Mouse (Mus musculus) lung, embryonic 16.5 days (tissue): ENCODE results near the gene Rictor. TPM values are rescaled to one million over a fixed set of nuclear protein-coding genes. Genes with fewer than 3 reads are reported as not detected.
A peak's percentile ranks its signal among the peaks of the same experiment; 100 is the strongest.
"Not testable (repeated sequence)": the region's sequence is repeated elsewhere in the genome, so short reads cannot be mapped to it uniquely, and the experiment has no call there.

Experiments
- ATAC-seq: fragments of 200-750 bp; cut with Nextera tagmentation; 2 replicates; pipeline ENCODE4 v1.8.0; 2017; ENCODE audit warnings: low read depth, mild to moderate bottlenecking, moderate library complexity
- H3K27ac ChIP-seq: fragments of 300-500 bp; sonication (generic); 2 replicates; pipeline ENCODE4 v1.5.1; 2014; ENCODE audit warnings: mild to moderate bottlenecking, control low read depth, low read length
- H3K27me3 ChIP-seq: fragments of 300-500 bp; sonication (generic); 2 replicates; pipeline ENCODE4 v1.6.1; 2014; ENCODE audit warnings: low read depth, low read length, mixed read lengths; ENCODE audit not compliant: control insufficient read depth, insufficient read depth
- H3K36me3 ChIP-seq: fragments of 300-500 bp; sonication (generic); 2 replicates; pipeline ENCODE4 v1.6.1; 2014; ENCODE audit warnings: low read length; ENCODE audit not compliant: control insufficient read depth, insufficient read depth
- H3K4me1 ChIP-seq: fragments of 300-500 bp; sonication (generic); replicated peaks from 2 replicates; pipeline ENCODE4 v1.6.1; 2014; ENCODE audit warnings: low read length, mixed read lengths; ENCODE audit not compliant: control insufficient read depth, insufficient read depth
- H3K4me2 ChIP-seq: fragments of 300-500 bp; sonication (generic); 2 replicates; pipeline ENCODE4 v1.6.1; 2014; ENCODE audit warnings: low read depth, low read length, control low read depth
- H3K4me3 ChIP-seq: fragments of 300-500 bp; sonication (generic); 2 replicates; pipeline ENCODE4 v1.5.1; 2014; ENCODE audit warnings: mild to moderate bottlenecking, low read length, control low read depth
- H3K9ac ChIP-seq: fragments of 300-500 bp; sonication (generic); 2 replicates; pipeline ENCODE4 v1.6.1; 2014; ENCODE audit warnings: low read length, control low read depth
- H3K9me3 ChIP-seq: fragments of 300-500 bp; sonication (generic); 2 replicates; pipeline ENCODE4 v1.6.1; 2016; ENCODE audit warnings: low read length; ENCODE audit not compliant: control insufficient read depth
- WGBS: fragments of 180-500 bp; shearing (Covaris S2); extraction: QIAGEN DNeasy Blood & Tissue Kit; methylation state at CpG from one replicate; pipeline ENCODE4 v1.1.7; 2014; 5-methylcytosine and 5-hydroxymethylcytosine counted together
- polyA plus RNA-seq: library from polyadenylated mRNA; unstranded; fragments of >200 nt; fragmentation: Nextera tagmentation; extraction: Ambion mirVana; gene quantifications from 2 replicates; pipeline ENCODE4 v1.2.1, GENCODE M21; 2015

The Rictor gene
- polyA plus RNA-seq, 1 experiment from 2014 or later: 46.8 TPM

- Histone ChIP-seq H3K36me3 (peaks cover 5% of the 10 kb centered on the region), H3K4me3 (no peak overlapping the region), H3K27me3 (no peaks in the 10 kb centered on the region), H3K4me2 (no peak overlapping the region), H3K27ac (no peak overlapping the region), H3K9me3 (no peaks in the 10 kb centered on the region), H3K4me1 (no peaks in the 10 kb centered on the region), H3K9ac (no peak overlapping the region)
- no peak for ATAC-seq
- WGBS: 83% methylated on average over 2 of the region's 2 CpGs
These were observed 46.2 kb downstream of the Rictor start for GRCm38 (mm10) chr15:6754400-6754799.

GRCm38 (mm10) chr15:6772265-6772664 is 64.1 kb downstream of the Rictor start:
- H3K4me3 ChIP-seq: no peak overlapping the region
- H3K27ac ChIP-seq: no peak overlapping the region
- peaks cover 29% of the 10 kb centered on the region for H3K36me3 ChIP-seq
- H3K9ac ChIP-seq: no peak overlapping the region
- no peaks in the 10 kb centered on the region for H3K4me1 ChIP-seq
- ATAC-seq: no peak
- no peaks in the 10 kb centered on the region for H3K27me3 ChIP-seq
- H3K9me3 ChIP-seq: no peaks in the 10 kb centered on the region
- WGBS: 82% methylated on average over 3 of the region's 3 CpGs
- H3K4me2 ChIP-seq: no peak overlapping the region

GRCm38 (mm10) chr15:6786212-6786611 is 78.0 kb downstream of the Rictor start:
- WGBS: 89% methylated on average over 10 of the region's 10 CpGs

GRCm38 (mm10) chr15:6787236-6787635 is 79.1 kb downstream of the Rictor start:
- Histone ChIP-seq H3K4me2 (no peak overlapping the region), H3K9me3 (no peaks in the 10 kb centered on the region), H3K4me1 (0 out of 2 replicates have a peak, but pooled peaks cover 3% of the 10 kb centered on the region), H3K27me3 (no peaks in the 10 kb centered on the region), H3K9ac (no peak overlapping the region), H3K27ac (no peak overlapping the region), H3K4me3 (no peak overlapping the region), H3K36me3 (peaks cover 57% of the 10 kb centered on the region)
- ATAC-seq: no peak
- WGBS: 94% methylated on average over 10 of the region's 10 CpGs

More at GRCm38 (mm10) chr15:6786212-6786611, 78.0 kb downstream of the Rictor start:
- H3K27me3 ChIP-seq: no peaks in the 10 kb centered on the region
- no peak overlapping the region for H3K4me2 ChIP-seq
- no peaks in the 10 kb centered on the region for H3K9me3 ChIP-seq
- no peak for ATAC-seq
- H3K4me3 ChIP-seq: no peak overlapping the region
- H3K36me3 ChIP-seq: peaks cover 53% of the 10 kb centered on the region
- H3K9ac ChIP-seq: no peak overlapping the region
- 0 out of 2 replicates have a peak, but pooled peaks cover 3% of the 10 kb centered on the region for H3K4me1 ChIP-seq
- no peak overlapping the region for H3K27ac ChIP-seq

- ATAC-seq: peak; percentile 70
- no peak overlapping the region for H3K4me3 ChIP-seq
- WGBS: 62% methylated on average over 7 of the region's 7 CpGs
- no peaks in the 10 kb centered on the region for H3K9me3 ChIP-seq
- no peaks in the 10 kb centered on the region for H3K27me3 ChIP-seq
- H3K36me3 ChIP-seq: peaks cover 62% of the 10 kb centered on the region
- no peak overlapping the region for H3K9ac ChIP-seq
- H3K4me2 ChIP-seq: no peak overlapping the region
- peak overlapping the region; percentile 43; the same call in 1 of the 2 replicates for H3K27ac ChIP-seq
- H3K4me1 ChIP-seq: 0 out of 2 replicates have a peak, but pooled peaks cover 3% of the 10 kb centered on the region
These were observed 81.8 kb downstream of the Rictor start for GRCm38 (mm10) chr15:6790011-6790410.

GRCm38 (mm10) chr15:6791648-6792047 is 83.5 kb downstream of the Rictor start:
- H3K36me3 ChIP-seq: peaks cover 62% of the 10 kb centered on the region
- ATAC-seq: peak; percentile 69
- 71% methylated on average over 11 of the region's 11 CpGs for WGBS

GRCm38 (mm10) chr15:6792846-6793245 is 84.7 kb downstream of the Rictor start:
- Histone ChIP-seq H3K9me3 (no peaks in the 10 kb centered on the region), H3K4me1 (0 out of 2 replicates have a peak, but pooled peaks cover 3% of the 10 kb centered on the region), H3K9ac (no peak overlapping the region), H3K27me3 (no peaks in the 10 kb centered on the region), H3K27ac (no peak overlapping the region), H3K4me3 (no peak overlapping the region), H3K4me2 (no peak overlapping the region), H3K36me3 (peaks cover 60% of the 10 kb centered on the region)
- no peak for ATAC-seq
- 76% methylated on average over 7 of the region's 7 CpGs for WGBS

More at GRCm38 (mm10) chr15:6791648-6792047, 83.5 kb downstream of the Rictor start:
- no peak overlapping the region for H3K27ac ChIP-seq
- no peak overlapping the region for H3K9ac ChIP-seq
- no peak overlapping the region for H3K4me2 ChIP-seq
- H3K4me3 ChIP-seq: no peak overlapping the region
- 0 out of 2 replicates have a peak, but pooled peaks cover 3% of the 10 kb centered on the region for H3K4me1 ChIP-seq
- H3K9me3 ChIP-seq: no peaks in the 10 kb centered on the region
- no peaks in the 10 kb centered on the region for H3K27me3 ChIP-seq

GRCm38 (mm10) chr15:6801212-6801611 is 93.0 kb downstream of the Rictor start:
- H3K4me3 ChIP-seq, ATAC-seq, H3K9ac ChIP-seq, H3K9me3 ChIP-seq, H3K4me1 ChIP-seq, H3K27ac ChIP-seq, H3K27me3 ChIP-seq, H3K4me2 ChIP-seq: not testable (repeated sequence)
- peaks cover 28% of the 10 kb centered on the region for H3K36me3 ChIP-seq
- WGBS: 97% methylated on average over 8 of the region's 8 CpGs

- H3K36me3 ChIP-seq: no peaks in the 10 kb centered on the region
- H3K4me1 ChIP-seq: no peaks in the 10 kb centered on the region
- WGBS: 55% methylated on average over 4 of the region's 4 CpGs
- H3K9ac ChIP-seq: no peak overlapping the region
- no peaks in the 10 kb centered on the region for H3K27me3 ChIP-seq
- H3K4me2 ChIP-seq: no peak overlapping the region
- ATAC-seq: no peak
- no peak overlapping the region for H3K27ac ChIP-seq
- H3K4me3 ChIP-seq: no peak overlapping the region
- no peaks in the 10 kb centered on the region for H3K9me3 ChIP-seq
These were observed 107.6 kb downstream of the Rictor start for GRCm38 (mm10) chr15:6815807-6816206.

GRCm38 (mm10) chr15:6840199-6840598 is 132.0 kb downstream of the Rictor start:
- no peaks in the 10 kb centered on the region for H3K36me3 ChIP-seq
- 0 out of 2 replicates have a peak, but pooled peaks cover 2% of the 10 kb centered on the region for H3K4me1 ChIP-seq
- H3K9ac ChIP-seq: no peak overlapping the region
- no peaks in the 10 kb centered on the region for H3K9me3 ChIP-seq
- ATAC-seq: peak; percentile 54; the same call in 1 of the 2 replicates
- 43% methylated on average over 4 of the region's 4 CpGs for WGBS
- no peak overlapping the region for H3K27ac ChIP-seq
- H3K27me3 ChIP-seq: no peaks in the 10 kb centered on the region
- H3K4me2 ChIP-seq: no peak overlapping the region
- H3K4me3 ChIP-seq: no peak overlapping the region
